Mouse (Mus musculus) intestine, embryonic 15.5 days (tissue): ENCODE results near the gene Avp. TPM values are rescaled to one million over a fixed set of nuclear protein-coding genes. Genes with fewer than 3 reads are reported as not detected.
"Not testable (repeated sequence)": the region's sequence is repeated elsewhere in the genome, so short reads cannot be mapped to it uniquely, and the experiment has no call there.

Source experiments
- ATAC-seq: fragments of 200-750 bp; cut with Nextera tagmentation; 2 replicates; pipeline ENCODE4 v1.8.0; 2017; ENCODE audit warnings: moderate TSS enrichment, moderate library complexity
- H3K27ac ChIP-seq: fragments of 300-500 bp; sonication (generic); 2 replicates; pipeline ENCODE4 v1.5.1; 2015; ENCODE audit warnings: mild to moderate bottlenecking, inconsistent platforms
- H3K27me3 ChIP-seq: fragments of 300-500 bp; sonication (generic); replicated peaks from 2 replicates; pipeline ENCODE4 v1.6.1; 2015; ENCODE audit warnings: inconsistent platforms
- H3K36me3 ChIP-seq: fragments of 300-500 bp; sonication (generic); 2 replicates; pipeline ENCODE4 v1.6.1; 2015; ENCODE audit warnings: inconsistent platforms
- H3K4me1 ChIP-seq: fragments of 300-500 bp; sonication (generic); replicated peaks from 2 replicates; pipeline ENCODE4 v1.6.1; 2015; ENCODE audit warnings: inconsistent platforms
- H3K4me2 ChIP-seq: fragments of 300-500 bp; sonication (generic); replicated peaks from 2 replicates; pipeline ENCODE4 v1.6.1; 2015; ENCODE audit warnings: mild to moderate bottlenecking, inconsistent platforms
- H3K4me3 ChIP-seq: fragments of 300-500 bp; sonication (generic); replicated peaks from 2 replicates; pipeline ENCODE4 v1.5.1; 2015; ENCODE audit warnings: inconsistent platforms
- H3K9ac ChIP-seq: fragments of 300-500 bp; sonication (generic); 2 replicates; pipeline ENCODE4 v1.6.1; 2015; ENCODE audit warnings: inconsistent platforms
- H3K9me3 ChIP-seq: fragments of 300-500 bp; sonication (generic); 2 replicates; pipeline ENCODE4 v1.6.1; 2016; ENCODE audit warnings: inconsistent platforms
- WGBS: fragments of 180-500 bp; shearing (Covaris S2); methylation state at CpG from one replicate; pipeline ENCODE4 v1.1.7; 2015; 5-methylcytosine and 5-hydroxymethylcytosine counted together
- polyA plus RNA-seq: library from polyadenylated mRNA; unstranded; fragments of >200 nt; fragmentation: Nextera tagmentation; extraction: Ambion mirVana; gene quantifications from 2 replicates; pipeline ENCODE4 v1.2.1, GENCODE M21; 2015

Avp gene
- polyA plus RNA-seq, 1 experiment from 2014 or later: not detected

DNA sequence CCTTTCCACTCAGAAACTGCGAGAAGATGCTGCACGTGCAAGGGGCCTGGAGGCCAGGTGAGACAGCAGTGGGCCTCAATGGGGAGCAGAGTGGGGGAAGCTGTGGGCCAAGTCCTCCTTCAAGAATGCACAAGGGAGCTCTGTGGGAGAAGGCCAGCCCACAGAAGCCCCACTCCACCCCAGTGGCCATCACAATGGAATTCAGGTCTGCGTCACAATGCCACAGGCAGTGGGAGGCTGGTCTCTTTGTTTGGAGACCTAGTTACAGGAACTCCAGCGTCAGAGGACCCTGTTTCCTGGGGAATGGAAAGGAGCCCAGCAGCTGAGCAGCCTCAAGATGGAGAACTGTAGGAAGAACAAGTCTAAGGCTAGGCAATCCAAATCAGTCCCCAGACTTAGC is 6.8 kb upstream of the Avp start:
- Histone ChIP-seq H3K27me3 (no peaks in the 10 kb centered on the region), H3K9me3 (no peaks in the 10 kb centered on the region), H3K27ac (no peak overlapping the region), H3K4me3 (no peak overlapping the region), H3K4me2 (no peak overlapping the region), H3K4me1 (no peaks in the 10 kb centered on the region), H3K9ac (no peak overlapping the region), H3K36me3 (no peaks in the 10 kb centered on the region)
- WGBS: 76% methylated on average over 4 of the region's 4 CpGs
- ATAC-seq: no peak

- Histone ChIP-seq H3K4me2 (no peak overlapping the region), H3K27ac (no peak overlapping the region), H3K4me3 (no peak overlapping the region), H3K4me1 (no peaks in the 10 kb centered on the region), H3K27me3 (0 out of 2 replicates have a peak, but pooled peaks cover 5% of the 10 kb centered on the region), H3K36me3 (no peaks in the 10 kb centered on the region), H3K9me3 (no peaks in the 10 kb centered on the region), H3K9ac (no peak overlapping the region)
- 79% methylated on average over 2 of the region's 2 CpGs for WGBS
- ATAC-seq: no peak
Measured at GRCm38 (mm10) chr2:130588373-130588772, 6.0 kb upstream of the Avp start.

DNA sequence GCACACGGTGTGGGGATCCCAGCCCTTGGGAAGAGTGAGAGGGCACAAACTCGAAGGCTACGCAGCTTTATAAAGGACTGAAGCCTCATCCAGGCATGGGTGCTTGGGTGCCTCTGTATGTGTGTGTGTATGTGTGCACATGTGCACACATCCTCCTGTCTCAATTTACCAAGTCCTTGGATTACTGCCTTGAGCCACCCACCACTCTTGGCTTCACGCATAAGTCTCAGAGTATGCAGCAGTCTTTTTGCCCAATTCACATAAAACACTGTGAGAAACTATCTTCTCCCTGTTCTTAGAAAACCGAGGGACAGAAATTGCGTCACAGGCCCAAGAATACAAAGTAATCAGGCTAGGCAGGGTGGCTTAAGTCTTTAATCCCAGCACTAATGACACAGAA is 3.7 kb upstream of the Avp start:
- Histone ChIP-seq H3K27ac (no peak overlapping the region), H3K9me3 (no peaks in the 10 kb centered on the region), H3K4me3 (no peak overlapping the region), H3K4me1 (peaks cover 2% of the 10 kb centered on the region; the same call in 1 of the 2 replicates), H3K27me3 (peaks cover 22% of the 10 kb centered on the region), H3K4me2 (no peak overlapping the region), H3K36me3 (no peaks in the 10 kb centered on the region), H3K9ac (no peak overlapping the region)
- no peak for ATAC-seq
- 82% methylated on average over 6 of the region's 6 CpGs for WGBS

GRCm38 (mm10) chr2:130583902-130584560 is 1.7 kb upstream of the Avp start:
- H3K4me2 ChIP-seq: no peak overlapping the region
- H3K27ac ChIP-seq: no peak overlapping the region
- 82% methylated on average over 10 of the region's 10 CpGs for WGBS
- H3K27me3 ChIP-seq: peaks cover 42% of the 10 kb centered on the region
- H3K4me3 ChIP-seq: no peak overlapping the region
- H3K9me3 ChIP-seq: no peaks in the 10 kb centered on the region
- no peak for ATAC-seq
- no peaks in the 10 kb centered on the region for H3K36me3 ChIP-seq
- no peak overlapping the region for H3K9ac ChIP-seq
- H3K4me1 ChIP-seq: peaks cover 17% of the 10 kb centered on the region

- ATAC-seq: no peak
- Histone ChIP-seq H3K36me3 (no peaks in the 10 kb centered on the region), H3K9me3 (no peaks in the 10 kb centered on the region), H3K27me3 (peaks cover 68% of the 10 kb centered on the region), H3K4me1 (peaks cover 23% of the 10 kb centered on the region), H3K9ac (no peak overlapping the region), H3K4me3 (peak overlapping the region; percentile 32), H3K27ac (no peak overlapping the region), H3K4me2 (peak overlapping the region; percentile 71)
- 3% methylated on average over 16 of the region's 16 CpGs for WGBS
Measured at GRCm38 (mm10) chr2:130581201-130581600, 1.2 kb downstream of the Avp start.

DNA sequence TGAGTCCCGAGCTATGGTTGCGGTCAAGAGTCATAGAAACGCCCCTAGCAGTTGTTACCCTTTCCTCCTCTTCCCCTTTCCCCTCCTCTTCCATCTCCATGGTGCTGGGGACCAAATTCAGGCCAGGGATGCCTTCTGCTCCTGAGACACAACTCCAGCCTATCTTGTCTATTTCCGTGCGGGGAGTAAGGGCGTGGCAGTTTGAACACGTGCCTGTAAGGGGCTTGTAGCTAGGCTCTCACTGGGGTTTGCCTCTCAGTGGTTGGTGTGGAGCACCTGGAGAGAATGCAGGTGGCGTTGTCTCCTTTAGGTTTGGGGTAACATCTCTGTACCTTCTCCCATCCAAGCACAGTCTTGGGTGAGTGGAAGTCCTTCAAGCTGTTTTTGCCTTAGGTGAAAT is 2.6 kb downstream of the Avp start:
- no peak overlapping the region for H3K4me2 ChIP-seq
- no peaks in the 10 kb centered on the region for H3K9me3 ChIP-seq
- 3% methylated on average over 8 of the region's 8 CpGs for WGBS
- H3K4me1 ChIP-seq: peaks cover 23% of the 10 kb centered on the region
- H3K36me3 ChIP-seq: no peaks in the 10 kb centered on the region
- no peak overlapping the region for H3K4me3 ChIP-seq
- peaks cover 81% of the 10 kb centered on the region for H3K27me3 ChIP-seq
- no peak overlapping the region for H3K9ac ChIP-seq
- no peak for ATAC-seq
- no peak overlapping the region for H3K27ac ChIP-seq

DNA sequence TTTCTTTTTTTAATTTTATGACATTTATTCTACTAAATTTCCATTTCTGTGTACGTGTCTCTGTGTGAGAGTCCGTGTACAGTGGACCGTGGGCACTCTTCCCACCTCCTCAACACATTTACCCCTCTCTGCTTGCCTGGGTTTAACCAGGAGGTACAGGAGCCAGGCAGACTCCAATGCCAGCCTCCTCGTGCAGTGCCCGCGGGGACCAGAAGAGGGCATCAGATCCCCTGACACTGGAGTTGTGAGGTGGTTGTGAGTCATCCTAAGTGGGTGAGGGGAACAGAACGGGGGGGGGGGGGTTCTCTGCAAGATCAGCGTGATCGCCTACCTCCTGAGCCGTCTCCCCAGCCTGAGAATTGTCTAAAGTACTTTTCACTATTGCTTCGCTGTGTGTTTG is 4.2 kb downstream of the Avp start:
- WGBS: 11% methylated on average over 11 of the region's 11 CpGs
- H3K4me2 ChIP-seq: no peak overlapping the region
- H3K27ac ChIP-seq: no peak overlapping the region
- H3K27me3 ChIP-seq: peaks cover 77% of the 10 kb centered on the region
- no peaks in the 10 kb centered on the region for H3K9me3 ChIP-seq
- H3K9ac ChIP-seq: no peak overlapping the region
- H3K4me1 ChIP-seq: peaks cover 23% of the 10 kb centered on the region
- H3K4me3 ChIP-seq: no peak overlapping the region
- 0 out of 2 replicates have a peak, but pooled peaks have one; percentile 14 for ATAC-seq
- H3K36me3 ChIP-seq: no peaks in the 10 kb centered on the region

DNA sequence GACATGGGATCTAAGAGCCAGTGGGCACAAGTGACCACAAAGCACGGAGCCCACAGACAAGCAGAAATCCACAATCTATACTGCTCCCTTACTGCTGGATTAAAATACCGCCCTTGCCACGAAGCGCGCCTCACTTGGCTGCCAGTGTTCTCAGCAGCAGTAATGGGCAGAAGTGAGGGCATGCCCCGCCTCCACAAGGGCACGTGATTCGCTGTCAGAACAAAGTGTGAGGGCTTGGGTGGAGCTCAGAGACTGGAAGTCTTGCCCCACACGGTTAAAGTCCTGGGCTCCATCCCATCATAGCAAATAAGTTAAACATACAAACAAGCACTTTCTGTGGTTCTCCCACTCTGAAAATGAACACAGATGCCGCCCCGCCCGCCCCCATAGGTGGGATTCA is 4.7 kb downstream of the Avp start:
- Histone ChIP-seq H3K27me3 (peaks cover 75% of the 10 kb centered on the region), H3K9me3 (no peaks in the 10 kb centered on the region), H3K27ac (no peak overlapping the region), H3K4me2 (peak overlapping the region; percentile 64), H3K4me3 (no peak overlapping the region), H3K4me1 (peaks cover 23% of the 10 kb centered on the region), H3K36me3 (no peaks in the 10 kb centered on the region), H3K9ac (no peak overlapping the region)
- ATAC-seq: peak; percentile 73
- 6% methylated on average over 12 of the region's 12 CpGs for WGBS

- ATAC-seq: 0 out of 2 replicates have a peak, but pooled peaks have one; percentile 16
- WGBS: 9% methylated on average over 9 of the region's 9 CpGs
- peaks cover 69% of the 10 kb centered on the region for H3K27me3 ChIP-seq
- no peak overlapping the region for H3K27ac ChIP-seq
- no peaks in the 10 kb centered on the region for H3K36me3 ChIP-seq
- peak overlapping the region; percentile 64 for H3K4me2 ChIP-seq
- H3K4me3 ChIP-seq: peak overlapping the region; percentile 32
- no peaks in the 10 kb centered on the region for H3K9me3 ChIP-seq
- H3K9ac ChIP-seq: no peak overlapping the region
- H3K4me1 ChIP-seq: peaks cover 23% of the 10 kb centered on the region
Measured at GRCm38 (mm10) chr2:130577021-130577420, 5.3 kb downstream of the Avp start.

- Histone ChIP-seq H3K27me3 (peaks cover 64% of the 10 kb centered on the region), H3K4me3 (peak overlapping the region; percentile 32), H3K9ac (peak overlapping the region; percentile 32), H3K4me1 (peaks cover 23% of the 10 kb centered on the region), H3K4me2 (peak overlapping the region; percentile 64)
- not testable (repeated sequence) for H3K27ac ChIP-seq, H3K36me3 ChIP-seq, ATAC-seq, H3K9me3 ChIP-seq
- WGBS: 4% methylated on average over 32 of the region's 32 CpGs
Measured at GRCm38 (mm10) chr2:130576564-130576963, 5.8 kb downstream of the Avp start.

GRCm38 (mm10) chr2:130575873-130576272 is 6.5 kb downstream of the Avp start, which contains the start of gene Oxt:
Oxt (plus strand) TSS chr2:130576173.
- peaks cover 58% of the 10 kb centered on the region for H3K27me3 ChIP-seq
- H3K4me2 ChIP-seq: peak within 1 kb of the TSS; percentile 64
- no peak within 1 kb of the TSS for H3K27ac ChIP-seq
- H3K9me3 ChIP-seq: no peaks in the 10 kb centered on the region
- WGBS: 55% methylated on average over 9 of the region's 9 CpGs
- H3K9ac ChIP-seq: peak within 1 kb of the TSS; percentile 32
- no peak for ATAC-seq
- peak within 1 kb of the TSS; percentile 32 for H3K4me3 ChIP-seq
- peaks cover 19% of the 10 kb centered on the region for H3K4me1 ChIP-seq
- H3K36me3 ChIP-seq: no peaks in the 10 kb centered on the region

- Histone ChIP-seq H3K4me1 (peaks cover 10% of the 10 kb centered on the region), H3K36me3 (no peaks in the 10 kb centered on the region), H3K27me3 (peaks cover 48% of the 10 kb centered on the region), H3K9ac (no peak overlapping the region), H3K4me2 (no peak overlapping the region), H3K9me3 (no peaks in the 10 kb centered on the region), H3K4me3 (no peak overlapping the region), H3K27ac (no peak overlapping the region)
- 82% methylated on average over 5 of the region's 5 CpGs for WGBS
- ATAC-seq: no peak
Measured at GRCm38 (mm10) chr2:130574960-130575359, 7.4 kb downstream of the Avp start.

GRCm38 (mm10) chr2:130569926-130570325 is 12.4 kb downstream of the Avp start:
- H3K9me3 ChIP-seq: no peaks in the 10 kb centered on the region
- no peak for ATAC-seq
- H3K27me3 ChIP-seq: peaks cover 1% of the 10 kb centered on the region; the same call in 1 of the 2 replicates
- H3K4me1 ChIP-seq: peaks cover 2% of the 10 kb centered on the region
- no peak overlapping the region for H3K4me3 ChIP-seq
- H3K4me2 ChIP-seq: no peak overlapping the region
- H3K9ac ChIP-seq: no peak overlapping the region
- H3K27ac ChIP-seq: no peak overlapping the region
- H3K36me3 ChIP-seq: peaks cover 6% of the 10 kb centered on the region
